Mouse (Mus musculus): Measurements from ENCODE around the gene Ift20.
"Not testable (repeated sequence)": the region's sequence is repeated elsewhere in the genome, so short reads cannot be mapped to it uniquely, and the experiment has no call there.

Gene Ift20

DNA sequence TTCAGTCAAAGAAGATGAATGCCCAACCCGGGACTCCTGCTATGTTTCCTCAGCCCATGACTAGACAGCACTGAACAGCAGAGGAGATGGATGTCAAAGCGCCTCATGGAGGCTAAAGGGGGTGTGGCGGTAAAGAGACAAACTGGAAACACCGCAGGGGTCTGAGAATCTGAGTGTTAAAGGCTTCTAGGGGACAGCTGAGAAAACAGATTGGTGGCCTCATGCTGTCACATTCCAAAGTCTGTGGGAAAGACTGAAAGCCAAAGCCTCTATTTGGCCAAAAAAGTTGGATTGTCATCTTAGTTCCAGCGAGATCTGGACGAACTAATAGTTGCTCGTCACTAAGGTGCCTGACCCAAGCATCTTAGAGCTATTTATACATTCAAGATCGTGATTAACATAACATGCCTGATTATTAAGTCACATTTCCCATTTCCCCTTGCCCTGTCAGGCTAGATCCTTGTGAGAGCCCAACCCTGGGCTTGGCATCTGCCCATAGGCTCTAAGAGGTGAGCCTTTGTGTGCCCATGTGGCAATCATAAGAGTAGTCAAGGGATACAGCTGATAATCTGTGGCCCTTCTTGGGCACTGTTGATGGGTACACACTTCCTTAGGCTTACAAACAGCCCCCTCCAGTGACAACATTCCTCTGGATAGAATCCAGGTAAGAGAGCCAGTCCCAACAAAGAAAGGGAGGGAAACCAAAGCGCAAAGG lies 12.8 kb upstream of the Ift20 start:
- DNase-seq (ENCODE audit: low spot score): no peak

DNA sequence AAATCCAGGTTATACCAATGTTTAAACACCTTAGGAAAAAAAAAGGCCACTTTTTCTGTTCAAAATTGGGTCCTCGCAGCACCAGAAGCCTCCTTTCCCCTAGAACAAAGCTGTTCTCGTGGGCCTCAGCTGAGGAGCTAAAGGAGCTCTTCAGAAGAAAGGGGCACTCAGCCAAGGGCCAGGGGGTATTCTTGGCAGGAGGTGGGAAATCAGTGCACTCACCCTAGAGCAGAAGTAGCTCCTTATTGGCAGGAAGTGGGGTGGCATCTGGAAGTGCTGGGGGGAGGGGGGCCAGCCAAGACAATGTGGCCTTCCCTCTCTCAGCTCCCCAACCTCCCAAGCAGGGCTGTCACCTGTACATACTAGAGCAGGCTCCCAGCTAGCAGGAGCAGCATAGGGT lies 11.3 kb upstream of the Ift20 start:
- DNase-seq (ENCODE audit: low spot score): no peak

DNA sequence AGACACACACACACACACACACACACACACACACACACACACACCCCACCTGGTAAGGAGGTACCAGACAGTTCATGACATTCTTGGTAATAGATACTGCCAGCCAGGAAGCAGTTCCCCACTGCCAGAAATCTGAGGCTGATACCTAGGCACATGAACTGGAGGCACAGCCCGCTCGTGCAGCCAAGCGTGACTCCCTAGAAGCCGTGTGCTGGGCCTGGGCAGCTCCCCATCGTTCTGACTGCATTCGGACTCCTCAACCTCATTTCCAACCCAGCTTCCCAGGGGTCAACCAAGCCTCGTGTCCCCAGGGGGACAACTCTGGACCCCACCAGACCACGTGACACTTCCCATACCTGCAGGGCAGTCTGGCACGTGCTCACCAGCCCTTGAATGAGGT lies 7.4 kb upstream of the Ift20 start:
- DNase-seq (ENCODE audit: low spot score): no peak

DNA sequence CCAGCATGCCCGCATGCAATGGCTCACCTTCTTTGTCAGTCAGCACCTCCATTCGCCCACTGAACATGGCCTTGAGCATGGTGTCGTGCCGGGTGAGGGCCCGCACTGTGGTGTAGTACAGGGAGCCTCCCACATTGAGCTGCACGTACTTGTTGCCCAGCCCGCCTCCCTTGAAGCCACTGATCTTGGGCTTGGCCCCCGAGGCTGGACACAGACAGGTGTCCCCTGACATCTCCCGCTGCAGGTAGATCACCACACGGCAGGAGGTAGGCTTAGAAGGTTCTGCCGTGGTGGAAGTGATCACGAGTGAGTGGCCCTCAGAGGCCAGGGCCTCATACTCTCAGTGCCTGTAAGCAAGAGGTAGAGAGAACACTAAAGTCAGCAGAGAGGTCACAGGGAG lies 6.2 kb upstream of the Ift20 start:
- DNase-seq (ENCODE audit: low spot score): no peak

DNA sequence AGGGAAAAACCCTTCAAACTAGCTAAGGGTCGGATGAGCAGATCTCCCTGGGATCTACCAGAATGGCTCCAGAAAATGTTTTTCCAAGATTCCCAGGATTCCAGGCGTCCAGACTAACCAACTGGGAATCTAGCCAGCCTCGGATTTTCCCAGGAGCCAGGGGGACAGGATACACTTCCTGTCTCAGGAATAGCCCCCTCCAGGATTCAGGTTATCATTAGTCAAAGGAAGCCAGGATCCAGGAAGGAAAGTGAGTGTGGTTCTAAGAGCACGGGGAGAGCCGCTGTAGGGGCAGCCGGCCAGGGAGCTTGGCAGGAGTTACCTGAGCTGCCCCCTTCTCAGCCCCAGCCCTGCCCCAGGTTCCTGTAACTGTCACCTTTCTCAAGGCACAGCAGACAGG lies 5.1 kb upstream of the Ift20 start:
- DNase-seq (ENCODE audit: low spot score): no peak

DNA sequence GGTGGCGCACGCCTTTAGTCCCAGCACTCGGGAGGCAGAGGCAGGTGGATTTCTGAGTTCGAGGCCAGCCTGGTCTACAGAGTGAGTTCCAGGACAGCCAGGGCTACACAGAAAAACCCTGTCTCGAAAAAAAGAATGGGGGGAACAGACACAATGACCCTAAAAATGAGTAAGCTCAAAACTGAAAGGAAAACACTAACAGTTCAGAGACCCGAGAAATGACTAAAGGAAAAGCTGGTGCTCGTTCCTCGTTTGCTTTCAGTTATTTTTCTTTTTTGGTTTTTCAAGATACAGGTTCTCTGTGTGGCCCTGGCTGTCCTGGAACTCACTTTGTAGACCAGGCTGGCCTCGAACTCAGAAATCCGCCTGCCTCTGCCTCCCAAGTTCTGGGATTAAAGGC lies 4.6 kb upstream of the Ift20 start:
- DNase-seq (ENCODE audit: low spot score): not testable (repeated sequence)

DNA sequence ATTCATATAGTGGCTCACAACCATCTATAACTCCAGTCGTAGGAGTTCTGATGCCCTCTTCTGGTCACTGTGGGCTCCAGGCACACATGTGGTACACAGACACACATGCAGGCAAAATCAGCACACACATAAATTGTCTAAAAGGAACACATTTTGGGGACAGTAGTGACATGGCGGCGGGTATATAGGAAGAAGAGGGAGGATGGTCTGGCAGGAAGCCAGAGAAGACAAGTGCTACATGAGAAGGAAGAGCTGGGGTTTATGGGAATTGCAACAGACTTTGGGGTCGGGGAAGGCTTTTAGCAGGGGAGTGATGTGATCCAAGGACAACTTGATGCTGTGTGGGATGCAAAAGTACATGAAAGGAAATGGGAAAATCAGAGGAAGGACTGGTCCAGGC lies 1.6 kb upstream of the Ift20 start:
- no peak for DNase-seq (ENCODE audit: low spot score)

DNA sequence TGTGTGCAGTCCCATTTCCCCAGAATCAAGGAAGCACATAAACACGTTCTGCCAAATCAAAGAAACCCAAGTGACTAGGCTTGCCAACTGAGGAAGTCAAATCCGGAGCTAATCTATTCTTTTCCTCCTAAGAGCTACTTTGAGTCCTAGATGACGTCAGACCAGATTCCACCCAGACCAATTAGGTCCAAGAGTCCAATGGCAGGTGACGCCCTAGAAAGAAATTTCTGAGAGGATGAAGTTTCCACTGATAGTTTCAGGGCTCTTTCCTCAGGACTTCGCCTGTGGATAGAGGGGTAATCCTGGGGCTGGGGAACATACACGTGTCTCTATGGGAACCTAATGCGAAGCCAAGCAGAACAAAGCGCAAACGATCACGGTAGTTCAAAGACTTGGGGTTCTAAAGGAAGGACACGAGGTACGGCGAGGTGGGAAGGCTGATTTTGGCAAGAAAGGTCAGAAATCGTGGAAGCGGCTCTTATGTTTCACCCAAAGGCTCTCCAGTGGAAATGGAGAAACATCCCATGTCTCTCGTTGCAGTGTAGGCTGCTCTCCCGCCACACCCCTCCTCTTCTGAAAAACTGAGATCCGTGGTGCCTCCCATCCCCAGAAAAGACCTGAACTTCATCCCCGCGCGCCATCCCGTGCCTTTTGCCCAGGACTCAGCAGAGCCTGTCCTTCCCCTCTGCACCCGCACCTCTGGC lies 633 bp upstream of the Ift20 start:
- no peak for DNase-seq (ENCODE audit: low spot score)

DNA sequence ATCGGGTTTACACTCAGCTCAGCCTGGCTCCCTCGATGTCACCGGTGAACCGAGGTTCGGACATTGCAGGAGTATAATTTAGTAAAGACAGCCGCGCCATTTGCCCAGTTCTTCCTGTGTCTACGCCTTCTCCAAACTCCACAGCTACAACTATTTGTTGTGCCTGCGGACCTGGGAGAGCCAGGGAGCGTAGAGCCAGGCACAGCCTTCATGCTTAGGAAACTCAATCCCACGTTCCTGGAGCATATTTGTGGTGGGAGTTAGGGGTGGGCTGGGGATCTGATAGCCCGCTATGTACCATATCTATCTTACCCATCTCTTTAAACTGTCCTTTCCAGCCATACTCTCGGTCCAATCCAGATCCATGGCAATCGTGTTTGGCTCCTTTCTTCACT lies 526 bp downstream of the Ift20 start:
- DNase-seq (ENCODE audit: low spot score): no peak

DNA sequence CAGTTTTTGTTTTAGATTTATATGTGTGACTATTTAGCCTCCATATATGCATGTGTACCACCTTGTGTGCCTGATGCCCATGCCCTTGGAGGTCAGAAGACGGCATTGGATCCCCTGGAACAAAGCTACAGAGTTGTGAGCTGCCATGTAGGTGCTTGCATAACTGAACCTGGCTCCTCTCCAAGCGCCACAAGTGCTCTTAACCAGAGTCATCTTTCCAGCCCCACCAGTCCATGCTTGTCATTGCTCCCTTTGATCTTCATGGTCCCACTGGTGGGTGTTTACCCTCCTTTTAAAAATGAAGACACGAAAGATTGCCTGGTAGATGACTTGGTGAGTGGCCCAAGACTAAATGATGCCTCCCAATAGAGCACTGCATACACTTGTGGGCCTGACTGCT lies 4.2 kb downstream of the Ift20 start:
- DNase-seq (ENCODE audit: low spot score): no peak

DNA sequence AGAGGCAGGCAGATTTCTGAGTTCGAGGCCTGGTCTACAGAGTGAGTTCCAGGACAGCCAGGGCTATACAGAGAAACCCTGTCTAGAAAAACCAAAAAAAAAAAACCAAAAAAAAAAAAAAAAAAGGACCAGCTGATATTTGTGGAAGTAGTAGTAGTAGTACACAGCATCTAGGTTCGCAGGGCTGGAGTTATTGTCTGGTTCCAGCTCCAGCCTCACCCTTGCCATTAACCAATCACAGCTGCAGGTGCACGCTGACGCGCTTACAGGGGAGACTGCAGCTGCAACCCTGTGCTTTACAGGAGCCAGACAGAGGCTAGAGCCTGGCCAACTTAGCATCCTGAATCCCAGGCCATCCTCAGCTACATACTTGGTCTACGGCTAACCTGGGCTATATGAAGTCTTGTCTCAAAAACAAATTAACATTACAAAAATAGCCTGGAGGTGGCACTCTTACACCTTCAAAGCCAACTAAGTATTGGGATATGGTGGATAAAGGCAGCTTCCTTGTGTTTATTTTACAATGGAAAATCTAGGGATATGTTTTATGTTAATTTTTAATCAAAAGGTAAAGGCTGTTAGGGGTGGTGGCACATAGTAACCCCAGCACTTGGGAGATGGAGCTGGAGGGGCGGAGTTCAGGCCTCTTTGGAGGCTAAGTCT lies 8.4 kb downstream of the Ift20 start:
- no peak for DNase-seq (ENCODE audit: low spot score)

DNA sequence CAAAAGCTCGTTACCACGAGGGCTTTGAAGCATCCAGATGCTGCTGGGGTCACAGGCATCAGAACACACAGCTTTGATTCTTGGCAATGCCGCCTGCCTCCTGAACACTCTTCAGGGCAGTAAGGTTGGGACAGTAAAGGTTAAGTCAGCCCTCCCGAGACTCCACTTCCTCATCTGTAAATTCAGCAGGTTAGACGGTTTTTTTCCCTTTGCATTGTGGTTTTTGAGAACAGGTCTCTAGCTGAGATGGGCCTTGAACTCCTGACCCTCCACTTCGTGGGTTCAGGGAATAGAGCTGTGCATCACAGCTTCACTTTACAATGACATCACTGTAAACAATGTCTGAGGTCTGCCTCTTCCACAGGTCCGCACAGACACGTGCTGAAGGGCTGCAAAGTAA lies 9.0 kb downstream of the Ift20 start:
- DNase-seq (ENCODE audit: low spot score): no peak

DNA sequence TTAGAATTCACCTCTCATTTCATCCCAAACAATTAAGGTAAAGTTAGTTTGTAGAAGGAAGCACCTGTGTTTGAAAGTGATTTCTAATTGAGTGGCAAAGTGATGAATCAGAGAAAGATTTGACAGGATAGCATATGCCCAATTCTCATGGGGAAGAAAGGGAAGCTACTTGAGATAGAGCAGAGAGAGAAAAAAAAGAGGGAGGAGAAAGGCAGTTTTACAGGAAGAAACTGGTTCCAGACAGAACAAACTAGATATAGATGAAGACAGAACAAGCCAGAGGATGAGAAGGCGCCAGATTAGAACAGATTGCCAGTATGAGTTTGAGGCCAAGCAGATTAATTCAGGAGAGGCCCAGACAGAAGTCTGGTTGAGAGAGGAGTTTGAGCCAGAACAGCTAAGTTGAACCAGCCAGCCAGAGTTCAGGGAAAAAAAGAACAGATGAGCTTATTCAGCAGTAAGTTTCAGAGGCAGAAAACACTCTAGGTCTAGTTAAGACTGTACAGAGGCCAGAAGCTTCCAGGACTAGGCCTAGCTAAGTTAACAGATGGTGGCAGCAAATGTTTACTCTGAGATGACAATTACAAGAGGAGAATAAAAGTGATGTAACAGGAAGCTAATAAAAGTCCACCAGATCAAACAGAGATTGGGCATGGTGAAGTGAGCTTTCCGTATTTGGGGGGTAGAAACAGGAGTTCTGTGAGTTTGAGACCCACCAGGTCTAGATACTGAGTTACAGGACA lies 11.7 kb downstream of the Ift20 start:
- DNase-seq (ENCODE audit: low spot score): no peak

DNA sequence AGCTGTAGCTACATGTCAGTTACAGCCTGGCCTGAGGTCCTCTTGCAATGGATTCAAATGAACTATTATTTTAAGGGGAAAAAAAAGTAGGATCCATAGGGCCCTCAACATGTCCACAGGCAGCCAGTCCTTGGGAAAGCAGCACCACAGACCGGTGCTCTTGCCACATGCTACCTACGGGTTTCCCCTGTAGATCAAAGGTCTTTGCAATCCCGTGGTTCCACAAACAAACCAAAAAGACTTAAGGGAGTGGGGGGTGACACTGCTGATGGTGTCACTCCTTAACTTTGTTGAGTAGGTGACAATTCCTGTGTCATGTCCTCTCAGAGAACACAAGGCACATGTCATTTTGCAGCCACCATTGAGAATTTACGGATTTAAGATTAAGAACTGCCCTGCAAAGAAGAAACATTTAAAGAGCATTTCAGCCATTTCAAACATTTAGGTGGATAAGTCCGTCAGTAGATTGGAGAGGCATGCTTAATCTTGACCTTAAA lies 13.4 kb downstream of the Ift20 start:
- DNase-seq (ENCODE audit: low spot score): no peak

DNA sequence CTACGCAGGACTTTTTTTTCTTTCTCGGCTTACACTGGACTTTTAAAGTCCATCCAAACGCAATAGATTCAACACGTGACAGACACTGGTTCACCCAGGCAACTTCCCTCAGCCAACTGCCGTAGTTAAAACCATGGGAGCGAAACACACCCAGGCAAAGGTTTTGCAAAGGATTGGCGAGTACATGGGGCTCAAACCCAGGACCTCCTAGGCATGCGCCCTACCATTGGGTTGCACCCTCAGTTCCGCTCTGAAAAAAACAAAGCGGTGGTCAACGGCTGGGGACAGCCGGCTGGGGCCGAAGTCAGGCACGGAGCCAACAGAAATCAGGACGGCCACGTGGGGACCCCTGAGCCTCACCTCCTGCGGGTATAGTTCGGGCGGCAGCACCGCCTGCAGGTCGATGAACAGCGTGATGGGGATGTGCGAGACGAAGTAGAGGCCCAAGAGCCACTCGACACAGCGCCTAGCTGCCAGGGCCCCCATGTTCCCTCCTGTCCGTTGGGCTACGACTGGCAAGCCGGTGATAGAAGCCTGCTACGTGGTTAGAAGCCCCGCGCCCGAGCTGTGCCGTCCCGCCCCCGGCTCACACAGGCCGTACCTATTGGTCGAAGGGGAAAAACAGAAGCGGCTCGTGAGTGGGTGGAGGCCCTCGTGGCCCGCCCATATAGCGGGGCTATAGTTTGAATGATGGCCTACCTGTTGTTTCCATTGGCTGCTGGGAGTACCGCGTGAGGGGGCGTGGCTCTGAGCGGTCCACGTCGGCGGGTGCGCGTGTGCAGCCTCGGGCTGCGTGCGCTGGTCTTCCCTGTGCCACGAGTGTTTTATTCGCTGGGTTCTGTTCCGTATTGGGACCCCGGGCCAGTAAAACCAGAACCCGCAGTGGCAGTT lies 14.3 kb downstream of the Ift20 start, which contains the start of gene Tmem97:
Gene Tmem97 (minus strand): TSS at position 610 of the 891 bp plus-strand sequence.
- DNase-seq (ENCODE audit: low spot score): peak; percentile 76

DNA sequence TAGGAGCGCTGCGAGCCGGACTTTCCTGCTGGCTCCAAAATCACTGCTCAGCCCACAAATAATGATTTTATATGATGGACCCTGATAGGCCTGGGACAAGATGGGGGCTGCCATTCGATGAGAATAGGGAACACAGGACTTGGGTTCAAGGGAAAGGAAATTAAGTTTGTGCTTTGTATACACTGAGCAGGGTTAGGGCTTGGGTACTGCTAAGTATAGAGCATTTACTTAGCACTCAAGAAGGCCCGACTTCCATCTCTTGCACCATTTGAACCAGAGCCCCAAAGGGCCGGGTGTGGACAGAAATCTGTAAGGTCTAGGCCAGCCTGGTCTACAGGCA lies 14.9 kb downstream of the Ift20 start:
- no peak for DNase-seq (ENCODE audit: low spot score)

DNA sequence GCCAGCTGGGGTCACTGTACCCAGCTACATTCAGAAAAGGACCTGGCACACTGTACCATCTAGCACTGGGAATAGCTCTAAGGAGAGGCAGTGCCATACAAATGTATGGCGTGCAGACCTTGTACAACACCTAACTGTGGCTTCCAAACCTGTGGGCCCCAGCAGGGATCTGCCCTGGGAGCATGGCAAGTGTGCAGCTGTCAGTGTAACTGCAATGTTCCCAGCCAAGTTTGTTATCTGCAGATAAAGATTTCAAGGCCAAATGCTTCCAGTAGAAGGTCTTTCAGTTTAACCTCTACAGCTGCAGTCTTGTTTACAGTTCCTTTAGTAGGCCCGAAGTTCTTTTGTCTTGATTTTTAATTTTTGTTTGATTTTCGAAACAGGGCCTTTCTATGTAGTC lies 19.5 kb downstream of the Ift20 start:
- no peak for DNase-seq (ENCODE audit: low spot score)

DNA sequence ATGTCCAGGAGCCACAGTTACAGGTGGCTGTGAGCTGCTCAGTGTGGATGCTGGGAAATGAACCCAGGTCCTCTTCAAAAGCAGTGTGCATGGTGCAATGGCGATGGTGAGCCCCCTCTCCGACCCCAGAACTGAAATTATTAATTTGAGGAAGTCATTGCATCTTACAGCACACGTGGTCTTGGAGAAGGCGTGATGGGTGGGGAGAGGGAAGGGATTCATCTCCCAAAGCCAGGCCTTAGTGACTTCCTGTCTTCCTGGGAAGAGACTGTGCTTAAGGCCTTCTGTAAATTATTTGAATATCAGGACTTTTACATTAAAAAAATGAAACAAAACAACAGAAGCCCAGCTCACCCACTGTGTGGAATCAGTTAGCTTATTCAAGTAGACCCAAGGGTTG lies 19.9 kb downstream of the Ift20 start:
- DNase-seq (ENCODE audit: low spot score): no peak

DNA sequence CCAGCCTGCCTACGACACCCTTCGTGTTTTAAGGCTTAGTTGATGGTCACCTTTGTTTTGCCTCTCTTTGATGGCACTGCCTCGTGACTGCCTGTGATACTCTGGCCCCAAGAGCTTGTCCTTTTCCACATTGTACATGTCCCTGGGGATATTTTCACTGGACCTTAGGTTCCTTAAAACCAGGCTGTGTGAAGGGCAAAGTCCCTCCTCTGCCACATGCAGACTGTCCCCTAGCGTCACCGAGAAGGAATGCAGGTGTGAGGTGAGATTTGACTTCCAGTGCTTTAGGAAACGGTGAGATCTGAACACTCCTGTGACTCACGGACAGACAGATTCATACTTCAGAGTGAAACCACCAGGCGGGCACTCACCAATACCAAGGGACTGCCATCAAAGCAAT lies 21.1 kb downstream of the Ift20 start:
- DNase-seq (ENCODE audit: low spot score): no peak

DNA sequence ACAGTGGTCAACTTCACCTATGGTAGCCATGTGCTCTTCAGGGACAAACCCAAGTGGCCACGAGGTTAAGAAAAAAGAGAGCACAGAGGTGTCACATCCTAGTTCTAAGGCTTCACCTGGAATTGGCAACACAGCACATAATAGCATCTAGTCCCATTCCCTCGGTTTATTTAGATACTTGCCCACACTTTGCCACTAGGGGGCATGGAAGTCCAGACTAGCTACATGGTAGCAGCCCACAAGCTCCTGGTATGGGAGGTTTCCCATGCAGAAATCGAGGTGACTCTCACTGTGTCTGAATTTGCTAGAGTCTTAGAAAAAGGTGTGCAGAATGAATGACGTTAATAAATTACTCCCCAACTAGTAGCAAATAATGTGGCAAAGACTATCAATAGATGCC lies 24.3 kb downstream of the Ift20 start:
- DNase-seq (ENCODE audit: low spot score): no peak

DNA sequence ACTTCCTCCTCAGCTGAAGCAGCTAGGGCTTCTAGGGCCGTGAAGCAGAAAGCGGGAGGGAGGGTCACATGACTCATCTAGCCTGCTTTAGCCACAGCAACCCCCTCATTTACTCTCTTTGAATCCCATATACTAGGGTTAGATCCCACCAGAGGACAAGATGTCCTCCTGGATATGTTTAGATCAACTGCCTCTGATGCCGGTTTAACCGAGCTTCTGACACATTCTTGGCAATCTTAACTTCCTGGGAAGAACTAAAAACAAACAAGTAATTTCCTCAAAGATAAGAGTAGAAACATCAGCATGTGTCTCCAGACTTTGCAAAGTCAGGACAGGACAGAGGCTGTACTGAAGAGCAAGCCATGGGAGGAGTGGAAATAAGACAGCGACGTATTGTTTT lies 30.6 kb downstream of the Ift20 start:
- DNase-seq (ENCODE audit: low spot score): no peak

DNA sequence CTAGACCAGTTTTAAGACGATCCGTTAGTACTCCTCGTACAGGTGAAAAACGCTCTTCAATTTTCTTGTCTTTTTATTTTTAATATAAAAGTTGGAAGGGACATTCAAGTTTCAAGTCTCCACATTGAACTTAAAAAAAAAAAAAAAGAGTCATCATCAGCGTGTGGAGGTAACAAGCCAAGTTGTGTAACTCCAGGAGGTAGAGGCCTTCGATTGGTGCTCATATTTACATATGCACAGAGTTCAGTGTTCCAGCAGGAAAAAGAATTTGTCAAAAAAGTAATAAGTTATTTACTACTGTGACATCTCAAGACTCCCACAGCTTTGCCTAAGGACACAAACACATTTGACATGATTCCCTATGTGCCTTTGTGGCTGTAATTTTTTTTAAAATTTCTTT lies 31.5 kb downstream of the Ift20 start:
- DNase-seq (ENCODE audit: low spot score): no peak

Measured in urinary bladder, postnatal 10 days (tissue).